Mouse (Mus musculus) embryonic facial prominence, embryonic 10.5 days (tissue): Measurements from ENCODE around the gene Crhr1. TPM values are rescaled to one million over a fixed set of nuclear protein-coding genes. Genes with fewer than 3 reads are reported as not detected.
A peak's percentile ranks its signal among the peaks of the same experiment; 100 is the strongest.

Source experiments
- DNase-seq: peaks from one replicate; pipeline ENCODE4 v3.0.0-alpha.2; 2017; ENCODE audit warnings: low spot score
- H3K27ac ChIP-seq: fragments of 300-500 bp; sonication (generic); replicated peaks from 2 replicates; pipeline ENCODE4 v1.5.1; 2016; ENCODE audit warnings: mild to moderate bottlenecking
- H3K27me3 ChIP-seq: fragments of 300-500 bp; sonication (generic); replicated peaks from 2 replicates; pipeline ENCODE4 v1.6.1; 2016; ENCODE audit warnings: low read depth, mild to moderate bottlenecking; ENCODE audit not compliant: poor library complexity, severe bottlenecking
- H3K36me3 ChIP-seq: fragments of 300-500 bp; sonication (generic); replicated peaks from 2 replicates; pipeline ENCODE4 v1.6.1; 2016; ENCODE audit warnings: mild to moderate bottlenecking, moderate library complexity
- H3K4me1 ChIP-seq: fragments of 300-500 bp; sonication (generic); 2 replicates; pipeline ENCODE4 v1.6.1; 2016
- H3K4me3 ChIP-seq: fragments of 300-500 bp; sonication (generic); 2 replicates; pipeline ENCODE4 v1.5.1; 2016; ENCODE audit warnings: mild to moderate bottlenecking, moderate library complexity
- H3K9me3 ChIP-seq: fragments of 300-500 bp; sonication (generic); 2 replicates; pipeline ENCODE4 v1.6.1; 2016; ENCODE audit warnings: mild to moderate bottlenecking
- WGBS: fragments of 180-500 bp; shearing (Covaris S2); methylation state at CpG from one replicate; pipeline ENCODE4 v1.1.7; 2016; 5-methylcytosine and 5-hydroxymethylcytosine counted together
- polyA plus RNA-seq: library from polyadenylated mRNA; unstranded; fragments of >200 nt; fragmentation: Nextera tagmentation; extraction: Ambion mirVana; gene quantifications from 2 replicates; pipeline ENCODE4 v1.2.1, GENCODE M21; 2016

The Crhr1 gene
- polyA plus RNA-seq, 1 experiment from 2014 or later = 0.30 TPM

DNA sequence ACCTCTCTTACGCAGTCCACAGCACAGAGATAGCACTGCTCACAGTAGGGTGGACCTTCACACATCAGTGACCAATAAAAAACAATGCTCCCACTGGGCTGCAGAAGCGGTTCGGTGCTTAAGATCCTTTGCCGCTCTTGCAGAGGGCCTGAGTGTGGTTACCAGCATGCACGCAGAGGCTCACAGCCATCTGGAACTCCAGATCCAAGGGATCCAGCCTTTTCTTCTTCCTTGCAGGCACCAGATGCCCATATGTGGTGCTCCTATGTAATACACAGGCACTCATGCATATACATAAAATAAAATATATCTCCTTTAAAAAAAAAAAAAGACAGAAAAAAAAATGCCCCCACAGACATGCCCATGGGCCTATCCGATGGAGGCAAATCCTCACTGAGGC, 19.0 kb upstream of the Crhr1 start:
- DNase-seq = no peak
- Histone ChIP-seq H3K27me3 (no peaks in the 10 kb centered on the region), H3K36me3 (no peaks in the 10 kb centered on the region), H3K4me1 (peaks cover 11% of the 10 kb centered on the region), H3K27ac (no peak overlapping the region), H3K4me3 (no peak overlapping the region), H3K9me3 (no peaks in the 10 kb centered on the region)
- WGBS = 73% methylated on average over 6 of the region's 6 CpGs

DNA sequence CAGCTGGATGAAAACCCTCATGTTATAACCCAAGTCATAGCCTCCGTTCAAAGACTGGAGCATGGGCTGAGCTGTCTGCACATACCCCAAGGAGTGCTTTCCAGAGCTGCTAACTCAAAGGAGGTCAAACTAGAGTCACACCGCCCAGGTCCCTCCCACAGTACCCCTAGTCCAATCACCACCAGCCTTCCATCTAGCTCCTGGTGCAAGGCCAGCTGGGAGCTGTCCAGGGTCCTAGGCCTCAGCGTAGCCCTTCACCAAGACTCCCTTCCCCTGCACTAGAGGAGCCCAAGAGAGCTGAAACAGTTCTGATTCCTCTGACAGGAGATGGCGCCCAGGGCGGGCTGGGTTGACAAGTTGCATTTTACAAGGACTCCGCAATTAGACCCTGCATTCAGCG, 18.0 kb upstream of the Crhr1 start:
- no peaks in the 10 kb centered on the region for H3K9me3 ChIP-seq
- no peaks in the 10 kb centered on the region for H3K27me3 ChIP-seq
- DNase-seq = peak; percentile 93
- 6% methylated on average over 7 of the region's 7 CpGs for WGBS
- no peaks in the 10 kb centered on the region for H3K36me3 ChIP-seq
- H3K4me3 ChIP-seq = no peak overlapping the region
- H3K27ac ChIP-seq = no peak overlapping the region
- peaks cover 11% of the 10 kb centered on the region for H3K4me1 ChIP-seq

DNA sequence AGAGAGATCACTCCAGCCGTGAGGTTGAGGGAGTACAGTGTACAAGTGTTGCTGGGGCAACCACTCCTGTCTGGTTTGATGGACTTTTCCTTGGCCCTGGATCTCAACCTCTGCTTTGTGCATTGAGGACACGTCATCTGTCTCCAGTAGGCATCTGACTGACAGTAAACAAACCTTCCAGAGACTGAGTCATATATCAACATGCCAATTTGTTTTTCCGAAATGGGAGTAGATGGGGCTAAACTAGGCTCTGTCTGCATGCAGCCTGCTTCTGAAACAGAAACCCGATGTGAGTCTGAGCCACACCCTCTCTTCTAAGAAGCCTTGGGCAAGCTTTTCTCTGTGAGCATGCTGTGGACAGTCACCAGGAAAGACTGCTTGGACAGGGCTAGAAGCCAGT, 14.3 kb upstream of the Crhr1 start:
- H3K27ac ChIP-seq = no peak overlapping the region
- H3K27me3 ChIP-seq = no peaks in the 10 kb centered on the region
- 76% methylated on average over 4 of the region's 4 CpGs for WGBS
- H3K36me3 ChIP-seq = no peaks in the 10 kb centered on the region
- H3K9me3 ChIP-seq = no peaks in the 10 kb centered on the region
- no peak overlapping the region for H3K4me3 ChIP-seq
- DNase-seq = no peak
- H3K4me1 ChIP-seq = peaks cover 11% of the 10 kb centered on the region

DNA sequence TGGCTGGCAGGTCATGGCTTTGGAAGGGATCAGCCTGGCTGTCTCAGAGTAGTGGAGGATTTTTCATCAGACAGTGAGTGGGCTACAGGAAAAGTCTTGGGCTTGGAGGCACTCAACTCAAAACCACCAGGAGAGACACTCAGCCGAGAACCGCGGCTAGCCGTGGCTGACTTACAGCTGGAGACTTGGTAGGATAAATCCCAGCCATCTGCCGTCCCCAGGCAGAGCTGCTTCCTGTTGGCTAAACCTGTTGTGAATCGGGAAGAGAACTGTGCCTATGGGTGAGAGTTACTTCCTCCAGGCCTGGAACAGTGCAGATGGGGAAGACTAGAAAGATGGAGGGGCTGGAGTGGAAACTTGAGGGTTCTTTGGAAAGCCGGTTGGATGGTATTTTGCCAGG, 9.7 kb upstream of the Crhr1 start:
- Histone ChIP-seq H3K27ac (no peak overlapping the region), H3K27me3 (peaks cover 5% of the 10 kb centered on the region; the same call in 1 of the 2 replicates), H3K4me3 (no peak overlapping the region), H3K9me3 (no peaks in the 10 kb centered on the region), H3K36me3 (no peaks in the 10 kb centered on the region), H3K4me1 (no peaks in the 10 kb centered on the region)
- DNase-seq = no peak
- 68% methylated on average over 7 of the region's 7 CpGs for WGBS

DNA sequence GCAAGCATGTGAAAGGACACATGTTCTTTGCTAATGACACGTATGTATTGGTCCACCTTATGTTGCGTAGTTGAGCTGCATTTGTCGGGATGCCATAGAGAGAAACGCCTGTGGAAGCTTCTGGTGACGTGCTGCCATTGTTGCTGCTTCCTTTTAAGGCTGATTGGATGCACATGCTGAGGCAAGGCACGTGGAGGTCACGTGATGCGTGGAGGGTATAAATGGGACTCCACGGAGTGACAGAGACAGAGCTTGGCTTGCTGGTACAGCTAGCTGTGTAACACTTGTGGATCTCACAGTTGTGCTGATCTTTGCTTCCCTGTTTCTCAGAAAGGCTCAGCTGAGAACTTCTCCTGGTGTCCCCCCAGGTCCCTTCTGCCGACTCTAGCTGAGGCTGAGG, 9.2 kb upstream of the Crhr1 start:
- WGBS = 82% methylated on average over 10 of the region's 10 CpGs
- no peak for DNase-seq

DNA sequence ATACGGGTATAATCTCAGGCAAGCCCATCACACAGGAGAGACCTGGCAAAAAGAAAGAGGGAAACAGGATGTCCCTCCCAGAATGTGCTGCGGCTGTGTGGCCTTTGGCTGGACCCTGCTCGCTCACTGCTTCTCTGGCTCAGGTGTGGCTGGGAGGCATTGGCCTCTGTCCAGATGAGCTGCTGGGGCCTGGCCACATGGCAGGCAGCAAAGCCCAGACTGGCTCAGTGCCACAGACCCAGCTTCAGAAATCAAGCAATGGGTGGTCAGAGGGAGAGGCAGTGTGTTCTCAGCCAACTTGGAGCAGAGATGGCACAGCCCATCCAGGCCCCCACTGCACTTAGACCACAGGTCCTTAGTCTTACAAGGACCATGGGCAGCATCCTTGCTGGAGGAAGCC, 8.1 kb upstream of the Crhr1 start:
- no peak for DNase-seq
- Histone ChIP-seq H3K4me1 (no peaks in the 10 kb centered on the region), H3K36me3 (no peaks in the 10 kb centered on the region), H3K9me3 (no peaks in the 10 kb centered on the region), H3K4me3 (no peak overlapping the region), H3K27me3 (peaks cover 12% of the 10 kb centered on the region; the same call in 1 of the 2 replicates), H3K27ac (no peak overlapping the region)
- WGBS = 88% methylated on average over 3 of the region's 3 CpGs

More for the DNA sequence above, 9.2 kb upstream of the Crhr1 start:
- Histone ChIP-seq H3K4me3 (no peak overlapping the region), H3K27me3 (peaks cover 10% of the 10 kb centered on the region; the same call in 1 of the 2 replicates), H3K4me1 (no peaks in the 10 kb centered on the region), H3K27ac (no peak overlapping the region), H3K36me3 (no peaks in the 10 kb centered on the region), H3K9me3 (no peaks in the 10 kb centered on the region)

DNA sequence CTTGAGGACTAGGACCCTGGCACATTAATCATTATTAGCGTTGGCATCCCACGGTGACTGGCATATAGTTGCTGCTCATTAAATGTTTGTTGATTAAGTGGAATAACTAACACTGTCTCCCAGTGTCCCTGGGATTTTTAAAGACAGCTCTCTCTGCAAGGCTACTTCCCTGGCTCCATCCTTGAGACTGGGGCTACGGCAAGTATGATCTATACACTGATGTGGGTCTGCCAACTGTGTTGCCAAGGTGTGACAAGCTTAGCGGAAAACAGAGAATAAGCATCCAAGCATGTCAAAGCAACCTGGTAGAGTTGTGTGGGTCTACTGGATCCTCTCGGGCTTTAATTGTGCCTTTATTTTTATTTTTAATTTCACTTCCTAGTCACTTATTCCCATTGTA, 3.2 kb upstream of the Crhr1 start:
- Histone ChIP-seq H3K36me3 (no peaks in the 10 kb centered on the region), H3K4me1 (peaks cover 33% of the 10 kb centered on the region), H3K27ac (no peak overlapping the region), H3K27me3 (peaks cover 61% of the 10 kb centered on the region), H3K9me3 (no peaks in the 10 kb centered on the region), H3K4me3 (no peak overlapping the region)
- DNase-seq = no peak
- WGBS = 87% methylated on average over 5 of the region's 5 CpGs

DNA sequence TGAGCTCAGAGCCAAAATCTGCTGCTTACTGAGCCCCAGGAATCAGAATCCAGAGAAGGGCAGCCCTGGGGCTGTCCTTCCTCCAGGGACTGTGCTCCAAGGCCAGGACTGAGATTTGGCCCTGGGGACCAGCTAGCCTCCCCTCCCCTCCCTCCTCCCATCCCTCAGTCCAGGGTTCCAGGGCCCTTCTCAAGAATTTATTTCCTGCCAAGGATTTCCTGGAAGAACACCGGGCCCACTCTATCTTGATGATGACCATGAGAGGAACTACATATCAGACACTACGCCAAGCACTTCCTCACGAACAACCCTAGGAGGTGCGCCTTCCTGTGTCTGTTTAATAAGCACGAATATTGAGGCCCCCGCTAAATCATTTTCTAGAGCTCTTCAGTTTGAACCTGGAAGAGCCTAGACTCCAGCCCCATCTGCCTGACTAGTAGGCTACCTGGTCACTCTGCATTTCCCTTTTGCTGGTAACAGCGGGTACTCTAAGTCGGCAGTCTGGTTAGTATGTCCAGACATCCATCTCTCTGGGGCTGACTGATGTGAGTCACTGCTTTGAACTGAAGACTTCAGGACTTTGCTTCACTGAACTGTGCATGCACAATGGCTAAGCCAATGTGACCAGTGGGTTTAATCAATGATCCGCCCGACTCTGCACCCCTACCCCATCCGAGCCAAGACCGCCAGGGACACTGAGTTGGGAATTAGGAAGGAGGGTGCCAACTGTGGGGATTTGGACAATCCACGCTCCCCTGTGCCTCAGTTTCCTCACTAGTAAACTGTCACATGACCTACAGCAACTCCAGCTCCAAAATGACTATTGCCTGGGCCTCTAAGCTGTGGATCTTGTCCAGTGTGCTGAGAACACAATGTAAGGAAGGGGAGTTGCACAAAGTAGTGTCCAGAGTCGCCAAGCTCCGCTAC, 1.7 kb upstream of the Crhr1 start:
- no peak for DNase-seq
- Histone ChIP-seq H3K27me3 (peaks cover 76% of the 10 kb centered on the region), H3K4me3 (no peak overlapping the region), H3K9me3 (no peaks in the 10 kb centered on the region), H3K27ac (no peak overlapping the region), H3K36me3 (no peaks in the 10 kb centered on the region), H3K4me1 (peaks cover 33% of the 10 kb centered on the region)
- 76% methylated on average over 15 of the region's 15 CpGs for WGBS

DNA sequence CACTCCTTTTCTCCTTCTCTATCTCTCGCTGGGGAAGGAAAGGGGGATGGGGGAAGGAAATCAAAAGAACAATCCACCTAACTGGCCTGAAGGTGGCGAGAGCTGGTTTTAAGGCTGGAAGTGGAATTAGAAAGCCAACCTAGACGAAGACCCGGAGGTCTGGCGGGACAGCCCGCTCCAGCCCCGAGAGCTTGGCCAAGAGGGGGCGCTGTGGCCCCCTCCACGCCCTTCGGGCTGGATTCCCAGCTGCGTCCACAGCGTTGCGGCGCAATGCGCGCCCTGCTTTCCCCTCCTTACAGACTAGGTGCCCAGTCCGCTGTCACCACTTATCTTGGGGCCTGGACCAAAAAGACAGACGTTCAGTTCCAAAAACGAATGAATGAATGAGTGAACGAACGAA, 899 bp upstream of the Crhr1 start:
- Histone ChIP-seq H3K4me3 (peak overlapping the region; percentile 74), H3K27ac (no peak overlapping the region), H3K4me1 (peaks cover 33% of the 10 kb centered on the region), H3K36me3 (no peaks in the 10 kb centered on the region), H3K9me3 (no peaks in the 10 kb centered on the region), H3K27me3 (peaks cover 84% of the 10 kb centered on the region)
- peak; percentile 81 for DNase-seq
- under 1% methylated on average over 21 of the region's 21 CpGs for WGBS

DNA sequence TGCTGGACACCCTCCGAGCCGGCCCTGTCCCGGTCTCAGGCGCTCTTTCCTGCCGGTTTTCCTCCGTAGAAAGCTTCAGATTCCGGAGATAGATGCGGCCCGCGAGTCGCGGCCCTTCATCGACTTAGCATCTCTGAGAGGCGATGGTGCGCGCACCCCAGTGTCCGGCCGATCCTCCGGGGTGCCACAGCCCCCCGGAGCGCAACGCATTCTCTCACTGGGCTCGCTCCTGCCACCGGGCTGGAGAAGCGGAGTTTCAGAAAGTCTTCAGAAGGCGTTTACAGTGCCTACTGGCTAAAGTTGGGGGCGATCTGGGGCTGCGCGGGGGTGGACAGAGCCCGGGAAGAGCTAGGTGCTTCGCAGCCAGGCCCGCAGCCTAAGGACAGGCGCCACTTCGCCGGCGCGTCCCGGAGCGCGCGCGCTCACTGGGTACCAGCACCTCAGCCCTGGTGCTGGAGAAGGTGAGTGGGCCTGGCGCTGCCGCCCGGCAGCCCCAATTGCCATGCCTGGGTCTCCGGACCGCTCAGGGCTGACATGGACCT, 858 bp downstream of the Crhr1 start:
- Histone ChIP-seq H3K4me1 (peaks cover 33% of the 10 kb centered on the region), H3K36me3 (no peaks in the 10 kb centered on the region), H3K27me3 (peaks cover 90% of the 10 kb centered on the region), H3K4me3 (peak overlapping the region; percentile 74), H3K27ac (no peak overlapping the region), H3K9me3 (no peaks in the 10 kb centered on the region)
- WGBS = under 1% methylated on average over 47 of the region's 47 CpGs
- peak; percentile 46 for DNase-seq

DNA sequence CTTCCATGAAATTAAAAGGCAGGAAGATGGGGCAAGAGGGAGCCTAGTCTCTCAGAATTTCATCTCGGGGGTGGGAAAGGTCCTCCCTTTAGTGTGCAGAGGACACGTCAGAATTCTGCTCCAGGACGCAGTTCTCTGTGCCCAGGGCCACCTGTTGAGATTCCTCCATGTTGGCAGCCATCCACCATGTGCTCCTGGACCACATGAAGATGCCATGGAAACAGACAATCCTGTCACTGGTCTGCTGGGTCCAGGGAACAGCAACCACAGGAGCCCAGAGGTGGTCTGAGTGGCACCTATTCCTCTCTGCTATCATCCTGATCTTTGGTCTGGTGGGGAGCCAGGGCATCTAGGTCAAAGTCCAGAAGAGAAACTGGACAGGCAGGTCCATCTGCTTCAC, 6.3 kb downstream of the Crhr1 start:
- Histone ChIP-seq H3K4me1 (no peaks in the 10 kb centered on the region), H3K9me3 (no peaks in the 10 kb centered on the region), H3K4me3 (no peak overlapping the region), H3K27me3 (peaks cover 65% of the 10 kb centered on the region), H3K27ac (no peak overlapping the region), H3K36me3 (no peaks in the 10 kb centered on the region)
- WGBS = 72% methylated on average over 3 of the region's 3 CpGs
- DNase-seq = no peak

DNA sequence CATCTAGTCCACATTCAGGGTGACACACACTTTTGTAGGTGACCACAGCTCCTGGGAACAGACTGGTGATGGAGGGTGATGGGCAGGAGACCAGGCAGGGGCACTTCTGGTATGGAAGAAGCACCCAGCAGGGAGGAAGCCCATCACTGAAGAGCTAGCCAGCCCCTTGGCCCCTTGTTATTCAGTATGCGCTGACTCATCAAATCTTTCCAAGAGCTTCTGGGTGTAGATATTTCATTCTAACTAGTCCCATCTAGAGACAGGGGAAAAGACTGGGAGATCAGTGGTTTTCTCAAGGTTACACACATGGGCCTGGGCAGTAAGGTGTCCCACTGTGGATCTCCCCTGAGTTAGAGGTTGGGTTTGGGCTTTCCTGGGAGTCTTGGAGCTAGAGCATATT, 12.3 kb downstream of the Crhr1 start:
- Histone ChIP-seq H3K4me1 (no peaks in the 10 kb centered on the region), H3K4me3 (no peak overlapping the region), H3K9me3 (no peaks in the 10 kb centered on the region), H3K27me3 (peaks cover 13% of the 10 kb centered on the region), H3K27ac (no peak overlapping the region), H3K36me3 (no peaks in the 10 kb centered on the region)
- 100% methylated on average over 1 of the region's 1 CpGs for WGBS
- no peak for DNase-seq

DNA sequence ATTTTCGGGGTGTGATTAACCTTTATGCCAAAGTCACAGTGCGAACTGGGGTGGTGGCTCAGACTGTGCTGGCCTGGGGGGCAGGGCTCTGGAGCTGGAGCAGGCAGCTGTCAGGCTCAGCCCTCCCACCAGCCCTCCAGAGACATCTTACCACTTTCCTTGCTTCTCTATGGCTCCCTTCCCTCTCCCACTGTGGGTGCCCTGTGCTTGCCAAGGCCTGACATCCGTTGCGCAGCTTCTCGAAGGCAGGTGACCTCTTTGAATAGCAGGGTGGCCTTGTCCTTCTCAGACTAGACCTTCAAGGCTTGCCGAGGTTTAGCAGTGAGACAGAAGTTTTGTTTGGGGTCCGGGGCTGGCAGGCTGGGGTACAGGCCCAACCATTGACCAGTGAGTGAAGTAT, 16.1 kb downstream of the Crhr1 start:
- 72% methylated on average over 7 of the region's 7 CpGs for WGBS
- H3K36me3 ChIP-seq = no peaks in the 10 kb centered on the region
- H3K4me1 ChIP-seq = peaks cover 7% of the 10 kb centered on the region
- H3K4me3 ChIP-seq = no peak overlapping the region
- no peak overlapping the region for H3K27ac ChIP-seq
- no peak for DNase-seq
- H3K9me3 ChIP-seq = no peaks in the 10 kb centered on the region
- 0 out of 2 replicates have a peak, but pooled peaks cover 17% of the 10 kb centered on the region for H3K27me3 ChIP-seq
